Mouse (Mus musculus) erythroblast, embryonic 14.5 days (primary cell): ENCODE measurements around the gene Uba52.

Experiments
- GATA1 ChIP-seq: IDR thresholded peaks from 2 replicates; pipeline ENCODE4 v1.6.1; 2012; ENCODE audit warnings: low read length, inconsistent platforms, mixed read lengths
- TAL1 ChIP-seq: IDR thresholded peaks from 3 replicates; pipeline ENCODE4 v1.6.1; 2012; ENCODE audit warnings: low read length, inconsistent platforms, mixed read lengths

DNA sequence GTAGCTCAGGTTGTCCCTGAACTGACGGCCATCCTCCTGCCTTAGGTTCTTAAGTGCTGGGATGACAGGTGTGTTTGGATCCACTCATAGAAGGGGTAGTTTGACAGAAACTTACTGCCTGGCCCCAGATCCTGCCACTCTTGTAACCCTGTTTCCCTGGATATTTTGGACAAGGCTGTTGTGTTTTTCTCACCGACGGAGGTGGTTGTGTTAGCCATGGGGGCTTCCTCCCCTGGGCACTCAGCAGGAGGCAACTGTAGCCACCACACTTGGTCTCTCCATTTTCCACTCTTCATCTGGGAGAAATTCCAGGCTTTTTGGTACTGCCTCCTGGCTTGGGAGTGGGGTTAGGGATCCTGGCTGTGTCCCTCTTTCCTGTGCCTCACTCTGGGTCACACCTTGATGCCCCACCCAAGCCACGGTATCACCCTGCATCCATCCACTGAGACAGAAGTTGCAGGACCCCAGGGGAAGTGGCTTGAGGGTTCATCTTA, 29.5 kb upstream of the Uba52 start:
- TF ChIP-seq GATA1 (no peak), TAL1 (no peak)
